Mouse (Mus musculus) forebrain, embryonic 11.5 days (tissue): ENCODE measurements around the gene Ldha. TPM values are rescaled to one million over a fixed set of nuclear protein-coding genes. Genes with fewer than 3 reads are reported as not detected.
"Not testable (repeated sequence)": the region's sequence is repeated elsewhere in the genome, so short reads cannot be mapped to it uniquely, and the experiment has no call there.

ENCODE experiments used
- ATAC-seq: fragments of 200-750 bp; cut with Nextera tagmentation; replicated peaks from 2 replicates; pipeline ENCODE4 v1.8.0; 2017; ENCODE audit warnings: moderate TSS enrichment; ENCODE audit not compliant: low FRiP score
- DNase-seq: peaks from one replicate; pipeline ENCODE4 v3.0.0-alpha.2; 2017; ENCODE audit warnings: low spot score
- H3K27ac ChIP-seq: fragments of 300-500 bp; sonication (generic); 2 replicates; pipeline ENCODE4 v1.5.1; 2014; ENCODE audit warnings: low read depth, low read length
- H3K27me3 ChIP-seq: fragments of 300-500 bp; sonication (generic); 2 replicates; pipeline ENCODE4 v1.6.1; 2014; ENCODE audit warnings: mild to moderate bottlenecking, low read length, mixed read lengths; ENCODE audit not compliant: control insufficient read depth, insufficient read depth
- H3K36me3 ChIP-seq: fragments of 300-500 bp; sonication (generic); 2 replicates; pipeline ENCODE4 v1.6.1; 2014; ENCODE audit warnings: mild to moderate bottlenecking, low read length, moderate library complexity, mixed read lengths; ENCODE audit not compliant: control insufficient read depth, insufficient read depth
- H3K4me1 ChIP-seq: fragments of 300-500 bp; sonication (generic); replicated peaks from 2 replicates; pipeline ENCODE4 v1.6.1; 2014; ENCODE audit warnings: low read length, mixed read lengths; ENCODE audit not compliant: control insufficient read depth, insufficient read depth
- H3K4me2 ChIP-seq: fragments of 300-500 bp; sonication (generic); 2 replicates; pipeline ENCODE4 v1.6.1; 2014; ENCODE audit warnings: low read depth, mild to moderate bottlenecking, low read length, moderate library complexity, mixed read lengths; ENCODE audit not compliant: severe bottlenecking
- H3K4me3 ChIP-seq: fragments of 300-500 bp; sonication (generic); 2 replicates; pipeline ENCODE4 v1.5.1; 2014; ENCODE audit warnings: low read depth, low read length
- H3K9ac ChIP-seq: fragments of 300-500 bp; sonication (generic); 2 replicates; pipeline ENCODE4 v1.6.1; 2014; ENCODE audit warnings: low read length
- H3K9me3 ChIP-seq: fragments of 300-500 bp; sonication (generic); 2 replicates; pipeline ENCODE4 v1.6.1; 2016; ENCODE audit warnings: low read length, mixed read lengths; ENCODE audit not compliant: control insufficient read depth
- WGBS: fragments of 180-500 bp; shearing (Covaris S2); extraction: QIAGEN DNeasy Blood & Tissue Kit; methylation state at CpG from one replicate; pipeline ENCODE4 v1.1.7; 2014; 5-methylcytosine and 5-hydroxymethylcytosine counted together
- polyA plus RNA-seq: library from polyadenylated mRNA; unstranded; fragments of >200 nt; fragmentation: Nextera tagmentation; extraction: Ambion mirVana; gene quantifications from 2 replicates; pipeline ENCODE4 v1.2.1, GENCODE M21; 2014

The Ldha gene
- polyA plus RNA-seq, 1 experiment from 2014 or later, result 2,020 TPM

GRCm38 (mm10) chr7:46820876-46821632 lies 20.2 kb upstream of the Ldha start:
- not testable (repeated sequence) for H3K27ac ChIP-seq, H3K36me3 ChIP-seq, H3K4me2 ChIP-seq, ATAC-seq, H3K4me3 ChIP-seq, H3K4me1 ChIP-seq, H3K9me3 ChIP-seq, H3K27me3 ChIP-seq, DNase-seq, H3K9ac ChIP-seq
- WGBS, result 95% methylated on average over 15 of the region's 15 CpGs

GRCm38 (mm10) chr7:46827046-46827802 lies 14.1 kb upstream of the Ldha start:
- H3K4me3 ChIP-seq, result no peak overlapping the region
- ATAC-seq (no peak), DNase-seq (no peak)
- WGBS, result 82% methylated on average over 20 of the region's 20 CpGs
- H3K36me3 ChIP-seq, result 0 out of 2 replicates have a peak, but pooled peaks cover 3% of the 10 kb centered on the region
- no peaks in the 10 kb centered on the region for H3K27me3 ChIP-seq
- H3K4me2 ChIP-seq, result no peak overlapping the region
- H3K27ac ChIP-seq, result no peak overlapping the region
- no peak overlapping the region for H3K9ac ChIP-seq
- H3K4me1 ChIP-seq, result no peaks in the 10 kb centered on the region
- no peaks in the 10 kb centered on the region for H3K9me3 ChIP-seq

GRCm38 (mm10) chr7:46827803-46828184 lies 13.5 kb upstream of the Ldha start:
- Histone ChIP-seq H3K9me3 (no peaks in the 10 kb centered on the region), H3K36me3 (0 out of 2 replicates have a peak, but pooled peaks cover 3% of the 10 kb centered on the region), H3K4me2 (no peak overlapping the region), H3K27ac (no peak overlapping the region), H3K4me1 (no peaks in the 10 kb centered on the region), H3K4me3 (no peak overlapping the region), H3K27me3 (no peaks in the 10 kb centered on the region), H3K9ac (no peak overlapping the region)
- 90% methylated on average over 2 of the region's 2 CpGs for WGBS
- DNase-seq (no peak), ATAC-seq (no peak)

- no peak overlapping the region for H3K4me3 ChIP-seq
- no peak for ATAC-seq
- H3K27ac ChIP-seq, result no peak overlapping the region
- H3K27me3 ChIP-seq, result no peaks in the 10 kb centered on the region
- H3K36me3 ChIP-seq, result no peaks in the 10 kb centered on the region
- 94% methylated on average over 12 of the region's 12 CpGs for WGBS
- DNase-seq, result no peak
- no peaks in the 10 kb centered on the region for H3K4me1 ChIP-seq
- H3K4me2 ChIP-seq, result no peak overlapping the region
- no peak overlapping the region for H3K9ac ChIP-seq
- H3K9me3 ChIP-seq, result no peaks in the 10 kb centered on the region
Measured at GRCm38 (mm10) chr7:46829911-46830310, 11.4 kb upstream of the Ldha start.

- WGBS, result 75% methylated on average over 13 of the region's 13 CpGs
- no peak for ATAC-seq
Measured at GRCm38 (mm10) chr7:46830799-46831590, 10.3 kb upstream of the Ldha start.

GRCm38 (mm10) chr7:46831693-46832092 lies 9.6 kb upstream of the Ldha start:
- H3K4me3 ChIP-seq, result no peak overlapping the region
- DNase-seq (no peak), ATAC-seq (no peak)
- no peaks in the 10 kb centered on the region for H3K9me3 ChIP-seq
- WGBS, result 82% methylated on average over 8 of the region's 8 CpGs
- H3K27me3 ChIP-seq, result no peaks in the 10 kb centered on the region
- H3K27ac ChIP-seq, result no peak overlapping the region
- no peaks in the 10 kb centered on the region for H3K36me3 ChIP-seq
- H3K4me2 ChIP-seq, result no peak overlapping the region
- H3K4me1 ChIP-seq, result no peaks in the 10 kb centered on the region
- no peak overlapping the region for H3K9ac ChIP-seq

More at GRCm38 (mm10) chr7:46830799-46831590, 10.3 kb upstream of the Ldha start:
- no peak overlapping the region for H3K4me3 ChIP-seq
- no peak for DNase-seq
- no peak overlapping the region for H3K4me2 ChIP-seq
- no peaks in the 10 kb centered on the region for H3K36me3 ChIP-seq
- no peak overlapping the region for H3K27ac ChIP-seq
- no peaks in the 10 kb centered on the region for H3K4me1 ChIP-seq
- H3K9ac ChIP-seq, result no peak overlapping the region
- H3K9me3 ChIP-seq, result no peaks in the 10 kb centered on the region
- no peaks in the 10 kb centered on the region for H3K27me3 ChIP-seq

- 88% methylated on average over 11 of the region's 11 CpGs for WGBS
- ATAC-seq, result not testable (repeated sequence)
Measured at GRCm38 (mm10) chr7:46832112-46832810, 9.0 kb upstream of the Ldha start.

GRCm38 (mm10) chr7:46833266-46833665 lies 8.0 kb upstream of the Ldha start:
- DNase-seq, result no peak
- Histone ChIP-seq H3K9me3 (no peaks in the 10 kb centered on the region), H3K4me2 (no peak overlapping the region), H3K4me3 (no peak overlapping the region), H3K4me1 (0 out of 2 replicates have a peak, but pooled peaks cover 1% of the 10 kb centered on the region), H3K27me3 (no peaks in the 10 kb centered on the region), H3K9ac (no peak overlapping the region), H3K27ac (no peak overlapping the region), H3K36me3 (no peaks in the 10 kb centered on the region)
- no peak for ATAC-seq
- WGBS, result 84% methylated on average over 6 of the region's 6 CpGs

More at GRCm38 (mm10) chr7:46832112-46832810, 9.0 kb upstream of the Ldha start:
- not testable (repeated sequence) for H3K27me3 ChIP-seq, H3K4me3 ChIP-seq, H3K9me3 ChIP-seq, H3K4me1 ChIP-seq, H3K27ac ChIP-seq, H3K4me2 ChIP-seq, H3K9ac ChIP-seq, DNase-seq, H3K36me3 ChIP-seq
